Mouse (Mus musculus) MEL (cell line): ENCODE measurements around the gene Entpd3.

Experiments used
- CTCF ChIP-seq, 3 experiments: IDR thresholded peaks in 2 of 3; conservative IDR thresholded peaks in 1 of 3; 2 replicates each; pipeline ENCODE4 v1.5.1; 2011 to 2012; ENCODE audit warnings: low read length in 3 of 3, low read depth in 2 of 3, mild to moderate bottlenecking in 2 of 3, improper control_type of control experiment in 1 of 3, inconsistent platforms in 1 of 3, mixed read lengths in 1 of 3, moderate library complexity in 1 of 3; ENCODE audit not compliant: control insufficient read depth in 1 of 3, insufficient read depth in 1 of 3, poor library complexity in 1 of 3, severe bottlenecking in 1 of 3
- EP300 ChIP-seq, 2 experiments: IDR thresholded peaks; 2 replicates each; pipeline ENCODE4 v1.6.1; 2011; ENCODE audit warnings: improper control_type of control experiment in 2 of 2, low read length in 2 of 2, low read depth in 1 of 2, mild to moderate bottlenecking in 1 of 2
- ETS1 ChIP-seq: IDR thresholded peaks from 2 replicates; pipeline ENCODE4 v1.6.1; 2012; ENCODE audit warnings: low read depth, mild to moderate bottlenecking, inconsistent platforms, low read length, improper control_type of control experiment, moderate library complexity
- HCFC1 ChIP-seq: IDR thresholded peaks from 2 replicates; pipeline ENCODE4 v1.6.1; 2012; ENCODE audit warnings: low read depth, mild to moderate bottlenecking, inconsistent platforms, low read length, improper control_type of control experiment, moderate library complexity
- MAZ ChIP-seq: IDR thresholded peaks from 2 replicates; pipeline ENCODE4 v1.6.1; 2012; ENCODE audit warnings: low read depth, mild to moderate bottlenecking, inconsistent platforms, low read length, improper control_type of control experiment
- MXI1 ChIP-seq: IDR thresholded peaks from 2 replicates; pipeline ENCODE4 v1.6.1; 2011; ENCODE audit warnings: mild to moderate bottlenecking, low read depth, low read length, improper control_type of control experiment
- NRF1 ChIP-seq: IDR thresholded peaks from 2 replicates; pipeline ENCODE4 v1.6.1; 2014; ENCODE audit warnings: low read depth, mild to moderate bottlenecking, inconsistent platforms, low read length, improper control_type of control experiment, moderate library complexity; ENCODE audit not compliant: poor library complexity, insufficient read depth, severe bottlenecking
- POLR2A ChIP-seq, 2 experiments: IDR thresholded peaks; 2 replicates each; pipeline ENCODE4 v1.6.1; 2011 to 2012; ENCODE audit warnings: low read length in 2 of 2, mild to moderate bottlenecking in 2 of 2, control low read depth in 1 of 2, improper control_type of control experiment in 1 of 2, low read depth in 1 of 2, moderate library complexity in 1 of 2; ENCODE audit not compliant: control insufficient read depth in 1 of 2, insufficient read depth in 1 of 2, poor library complexity in 1 of 2
- TAL1 ChIP-seq: IDR thresholded peaks from 2 replicates; pipeline ENCODE4 v1.6.1; 2012; ENCODE audit warnings: mild to moderate bottlenecking, inconsistent platforms, low read length, moderate library complexity, mixed read lengths
- USF2 ChIP-seq, 2 experiments: IDR thresholded peaks; 2 replicates each; pipeline ENCODE4 v1.6.1; 2011 to 2012; ENCODE audit warnings: improper control_type of control experiment in 2 of 2, low read length in 2 of 2, borderline replicate concordance in 1 of 2, inconsistent platforms in 1 of 2, low read depth in 1 of 2, mild to moderate bottlenecking in 1 of 2; ENCODE audit not compliant: insufficient read depth in 1 of 2
- ZKSCAN1 ChIP-seq: IDR thresholded peaks from 2 replicates; pipeline ENCODE4 v1.6.1; 2012; ENCODE audit warnings: low read depth, mild to moderate bottlenecking, inconsistent platforms, low read length, improper control_type of control experiment, moderate library complexity

DNA sequence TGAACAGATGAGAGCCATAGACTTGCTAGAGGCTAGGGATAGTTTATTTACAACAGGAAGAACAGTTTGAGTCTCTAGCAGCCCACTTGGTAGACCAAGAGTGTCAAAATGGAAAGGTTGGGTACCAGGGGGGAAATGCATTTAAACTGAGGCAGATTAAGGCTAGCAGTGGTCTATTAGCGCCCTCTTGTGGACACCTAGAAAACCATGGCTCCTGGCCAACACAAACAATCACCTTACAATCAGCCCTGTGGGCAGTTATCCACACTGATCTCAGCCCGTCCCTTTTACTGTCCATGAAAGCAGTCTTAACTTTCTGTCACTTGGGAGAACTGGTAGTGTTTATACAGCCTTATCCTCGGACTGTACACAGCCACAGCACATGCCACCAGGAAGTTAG, 42.9 kb upstream of the Entpd3 start:
- TF ChIP-seq POLR2A (IDR thresholded peaks at IDR 0.05; ENCODE audit: control insufficient read depth in 1 of 2, insufficient read depth in 1 of 2, low read depth in 1 of 2, low read length in 2 of 2, poor library complexity in 1 of 2): no peak
- TF ChIP-seq CTCF (IDR thresholded peaks at IDR 0.05 in 2 of 3, conservative IDR thresholded peaks at IDR 0.05 in 1 of 3; ENCODE audit: control insufficient read depth in 1 of 3, insufficient read depth in 1 of 3, low read depth in 2 of 3, low read length in 3 of 3, poor library complexity in 1 of 3, severe bottlenecking in 1 of 3): peak; percentile 73 to 92 (median 81)
- no peak for TF ChIP-seq HCFC1
- TF ChIP-seq USF2 (IDR thresholded peaks at IDR 0.05; ENCODE audit: borderline replicate concordance in 1 of 2, insufficient read depth in 1 of 2, low read depth in 1 of 2, low read length in 2 of 2): no peak
- no peak for TF ChIP-seq MAZ
- 0 out of 4 replicates have a peak, but pooled peaks of 1 of the 2 experiments have one; percentile 27 for TF ChIP-seq EP300 (IDR thresholded peaks at IDR 0.05; ENCODE audit: low read depth in 1 of 2, low read length in 2 of 2)
- TF ChIP-seq NRF1: no peak
- no peak for TF ChIP-seq ETS1
- TF ChIP-seq TAL1: no peak
- TF ChIP-seq MXI1: no peak
- no peak for TF ChIP-seq ZKSCAN1
